ENCODE assay signal across 25 mouse cellular contexts in genomic region chr4:116268220-116268619, GRCm38 (mm10). TPM values are rescaled to one million over a fixed set of nuclear protein-coding genes. Genes with fewer than 3 reads are reported as not detected.
DNase-seq lines count a peak whose midpoint lies in the region; ATAC-seq and TF ChIP-seq lines count a peak whose summit lies in the region.
"Had no signal": no experiment of that assay in that cellular context is flagged by ENCODE, and none has a peak within 500 bp of the region (broad histone marks: within the 10 kb centered on the region; RNA-seq: fewer than 3 reads in every experiment).

No protein-coding gene starts in this region.

- TF ChIP-seq CTCF in liver, postnatal 0 days (IDR thresholded peaks at IDR 0.05; ENCODE audit: low read depth): 0 out of 2 replicates have a peak, but pooled peaks have one; percentile 6
- TF ChIP-seq CTCF in CH12.LX (conservative IDR thresholded peaks at IDR 0.05 in 1 of 2, IDR thresholded peaks at IDR 0.05 in 1 of 2; ENCODE audit: low read depth in 2 of 2, low read length in 2 of 2): peak in 1 of 2 experiments; percentile 66; a peak in 2 of 4 replicates
- peak; percentile 17; the same call in 1 of the 2 replicates for TF ChIP-seq CTCF in stomach, postnatal 0 days (IDR thresholded peaks at IDR 0.05; ENCODE audit: low read depth)

- in situ Hi-C loops in CH12.LX (cut with MboI; ENCODE audit: low pct_ligation_motif_present, low pct_unique_long_range_greater_than_20kb, low sequenced_read_pairs): loop anchor here (5.0 kb wide), 1 partner anchor 96 kb away; the partner anchor contains the start of genes 1700042G07Rik and Gm49337

- H3K36me3 ChIP-seq in liver, postnatal 0 days (replicated peaks; ENCODE audit: insufficient read depth, low read length): no peaks in the 10 kb centered on the region
- H3K36me3 ChIP-seq in liver, embryonic 12.5 days: no peaks in the 10 kb centered on the region
- H3K36me3 ChIP-seq in CH12.LX (replicated peaks in 1 of 2; ENCODE audit: control insufficient read depth in 1 of 2, insufficient read depth in 1 of 2, low read length in 1 of 2): no peaks in the 10 kb centered on the region
- H3K36me3 ChIP-seq in stomach, postnatal 0 days (ENCODE audit: control insufficient read depth, insufficient read depth, low read length): no peaks in the 10 kb centered on the region

- DNase-seq in liver, postnatal 0 days: no peak
- DNase-seq in 416B (ENCODE audit: low read depth) (peak; percentile 30), CH12.LX (ENCODE audit: extremely low read depth) (peak; percentile 6)
- DNase-seq in stomach, postnatal 0 days (ENCODE audit: low spot score): no peak
- DNase-seq in thymus, postnatal 36 days: no peak
- DNase-seq: adrenal gland, adult 8-10 months; adrenal gland, postnatal 25 days; cerebellum, adult 11-12 months; cerebellum, adult 8-10 months; cerebellum, postnatal 10 days; cerebellum, postnatal 36 days; embryo, embryonic 11 days; gastrocnemius, postnatal 25 days had no signal

- H3K79me2 ChIP-seq in CH12.LX (replicated peaks; ENCODE audit: control insufficient read depth, extremely low read depth, insufficient read depth, poor library complexity, severe bottlenecking): no peaks in the 10 kb centered on the region

- WGBS in liver, postnatal 0 days (ENCODE audit: insufficient replicate concordance): 87% methylated on average over 6 of the region's 6 CpGs
- 86% methylated on average over 6 of the region's 6 CpGs for WGBS in liver, embryonic 12.5 days (ENCODE audit: insufficient replicate concordance)
- 91% methylated on average over 6 of the region's 6 CpGs for WGBS in stomach, postnatal 0 days

- H3K4me3 ChIP-seq in liver, postnatal 0 days (ENCODE audit: low read depth, low read length): no peak overlapping the region
- H3K4me3 ChIP-seq in liver, embryonic 12.5 days: no peak overlapping the region
- no peak overlapping the region for H3K4me3 ChIP-seq in CH12.LX (replicated peaks in 1 of 3; ENCODE audit: low read depth in 2 of 3, low read length in 2 of 3, poor library complexity in 1 of 3)
- no peak overlapping the region for H3K4me3 ChIP-seq in stomach, postnatal 0 days (ENCODE audit: low read depth, low read length)
- H3K4me3 ChIP-seq: embryonic facial prominence, embryonic 10.5 days; embryonic facial prominence, embryonic 13.5 days; erythroblast, embryonic 14.5 days; forebrain, embryonic 12.5 days; forebrain, embryonic 15.5 days; hindbrain, embryonic 10.5 days; hindbrain, embryonic 13.5 days had no signal

- H3K4me1 ChIP-seq in liver, postnatal 0 days (ENCODE audit: insufficient read depth): no peaks in the 10 kb centered on the region
- no peaks in the 10 kb centered on the region for H3K4me1 ChIP-seq in liver, embryonic 12.5 days
- H3K4me1 ChIP-seq in CH12.LX (ENCODE audit: control insufficient read depth in 1 of 2, insufficient read depth in 2 of 2): peaks cover 0 to 5% of the 10 kb centered on the region in 2 experiments; a peak in 1 of 4 replicates
- H3K4me1 ChIP-seq in stomach, postnatal 0 days (replicated peaks; ENCODE audit: control insufficient read depth, insufficient read depth): no peaks in the 10 kb centered on the region
- H3K4me1 ChIP-seq: embryonic facial prominence, embryonic 10.5 days; embryonic facial prominence, embryonic 13.5 days; forebrain, embryonic 12.5 days; forebrain, embryonic 15.5 days; hindbrain, embryonic 10.5 days; hindbrain, embryonic 13.5 days had no signal

- TF ChIP-seq POLR2A in CH12.LX (IDR thresholded peaks at IDR 0.05; ENCODE audit: low read depth, low read length): no peak

- no peak for ATAC-seq in liver, postnatal 0 days
- no peak for ATAC-seq in liver, embryonic 12.5 days
- no peak for ATAC-seq in stomach, postnatal 0 days (ENCODE audit: low FRiP score, low TSS enrichment)
- ATAC-seq: activated CD4-positive, CD25-positive, alpha-beta regulatory T cell, adult 4 months; forebrain, embryonic 15.5 days; hindbrain, embryonic 16.5 days had no signal

- H3K9ac ChIP-seq in liver, postnatal 0 days (replicated peaks): no peak overlapping the region
- no peak overlapping the region for H3K9ac ChIP-seq in liver, embryonic 12.5 days
- H3K9ac ChIP-seq in CH12.LX (ENCODE audit: insufficient read depth, low read depth): no peak overlapping the region
- H3K9ac ChIP-seq in stomach, postnatal 0 days (ENCODE audit: low read length): no peak overlapping the region
- H3K9ac ChIP-seq: embryonic facial prominence, embryonic 13.5 days; forebrain, embryonic 12.5 days; forebrain, embryonic 15.5 days; hindbrain, embryonic 13.5 days had no signal

- H3K9me3 ChIP-seq in liver, postnatal 0 days (ENCODE audit: low read length): no peaks in the 10 kb centered on the region
- no peaks in the 10 kb centered on the region for H3K9me3 ChIP-seq in liver, embryonic 12.5 days (replicated peaks)
- H3K9me3 ChIP-seq in CH12.LX (replicated peaks; ENCODE audit: low read length): no peaks in the 10 kb centered on the region
- H3K9me3 ChIP-seq in stomach, postnatal 0 days (ENCODE audit: control insufficient read depth, low read length): no peaks in the 10 kb centered on the region
- H3K9me3 ChIP-seq: embryonic facial prominence, embryonic 10.5 days; embryonic facial prominence, embryonic 13.5 days; forebrain, embryonic 12.5 days; forebrain, embryonic 15.5 days; G1E; hindbrain, embryonic 10.5 days; hindbrain, embryonic 13.5 days had no signal

- no peak overlapping the region for H3K27ac ChIP-seq in liver, postnatal 0 days (ENCODE audit: low read depth)
- H3K27ac ChIP-seq in liver, embryonic 12.5 days: no peak overlapping the region
- no peak overlapping the region for H3K27ac ChIP-seq in CH12.LX (ENCODE audit: insufficient read depth, low read depth)
- H3K27ac ChIP-seq in stomach, postnatal 0 days (replicated peaks): no peak overlapping the region
- H3K27ac ChIP-seq: embryonic facial prominence, embryonic 10.5 days; embryonic facial prominence, embryonic 13.5 days; forebrain, embryonic 12.5 days; forebrain, embryonic 15.5 days; hindbrain, embryonic 10.5 days had no signal

- dilution Hi-C loops in CH12.LX (cut with MboI; ENCODE audit: extremely low pct_ligation_motif_present, extremely low pct_unique_long_range_greater_than_20kb, low sequenced_read_pairs): no loop called here

- no peaks in the 10 kb centered on the region for H3K27me3 ChIP-seq in liver, postnatal 0 days (ENCODE audit: insufficient read depth, low read length)
- H3K27me3 ChIP-seq in liver, embryonic 12.5 days (replicated peaks): no peaks in the 10 kb centered on the region
- H3K27me3 ChIP-seq in CH12.LX (replicated peaks): no peaks in the 10 kb centered on the region
- no peaks in the 10 kb centered on the region for H3K27me3 ChIP-seq in stomach, postnatal 0 days (ENCODE audit: control insufficient read depth, insufficient read depth, low read length)
- H3K27me3 ChIP-seq: embryonic facial prominence, embryonic 13.5 days; forebrain, embryonic 12.5 days; forebrain, embryonic 15.5 days; hindbrain, embryonic 13.5 days had no signal

- no peak overlapping the region for H3K4me2 ChIP-seq in liver, postnatal 0 days (ENCODE audit: low read depth, low read length)
- H3K4me2 ChIP-seq in liver, embryonic 12.5 days: no peak overlapping the region
- H3K4me2 ChIP-seq in CH12.LX (ENCODE audit: insufficient read depth, low read depth, poor library complexity, severe bottlenecking): no peak overlapping the region
- no peak overlapping the region for H3K4me2 ChIP-seq in stomach, postnatal 0 days (replicated peaks; ENCODE audit: low read depth)
- H3K4me2 ChIP-seq: embryonic facial prominence, embryonic 13.5 days; forebrain, embryonic 12.5 days; forebrain, embryonic 15.5 days; heart, embryonic 11.5 days; hindbrain, embryonic 13.5 days had no signal

- peak; percentile 68 for TF ChIP-seq RAD21 in CH12.LX (IDR thresholded peaks at IDR 0.05; ENCODE audit: low read depth, low read length)

- TF ChIP-seq EP300 in liver, postnatal 0 days (IDR thresholded peaks at IDR 0.05; ENCODE audit: low read depth): no peak
- TF ChIP-seq EP300 in CH12.LX (IDR thresholded peaks at IDR 0.05; ENCODE audit: low read length): no peak
- no peak for TF ChIP-seq EP300 in stomach, postnatal 0 days (optimal IDR thresholded peaks at IDR 0.05)

TF ChIP-seq in CH12.LX, 34 proteins besides CTCF, POLR2A, EP300 and RAD21:
- TF ChIP-seq SMC3 (IDR thresholded peaks at IDR 0.05; ENCODE audit: low read depth, low read length): peak; percentile 53
- no peak for TF ChIP-seq ZNF384 (IDR thresholded peaks at IDR 0.05; ENCODE audit: low read depth, low read length)

RNA-seq across cellular contexts. Expression of gene Pik3r3, which starts 46.8 kb away (rescaled TPM):
- 0.30 and 0.46 TPM in 2 replicates for polyA plus RNA-seq in liver, postnatal 0 days (2015; fragmentation: Nextera tagmentation; extraction: Ambion mirVana)
- polyA plus RNA-seq in liver, embryonic 12.5 days (2016; fragmentation: Nextera tagmentation; extraction: Ambion mirVana): 2.2 and 2.7 TPM in 2 replicates
- 0.42 and 0.97 TPM in 2 replicates for total RNA-seq in CH12.LX (2012; rRNA removed)
- total RNA-seq in CH12.LX (2014; rRNA removed): 1.9 TPM in 2 replicates
- 1.8 and 2.2 TPM in 2 replicates for polyA plus RNA-seq in CH12.LX (2012; ENCODE audit: insufficient read length, low read depth)
- 6.4 and 6.8 TPM in 2 replicates for polyA plus RNA-seq in stomach, postnatal 0 days (2015; fragmentation: Nextera tagmentation; extraction: Ambion mirVana)

Comparison
In these comparisons a context has a peak if more than half of its experiments do, and no peak if none do; other contexts are left out.
1. DNase-seq: peak in 416B (single experiment) and CH12.LX (single experiment); none in liver, postnatal 0 days (single experiment), stomach, postnatal 0 days (single experiment) and thymus, postnatal 36 days (0 of 2).